Mouse (Mus musculus): ENCODE measurements around the gene Pik3r4. TPM values are rescaled to one million over a fixed set of nuclear protein-coding genes. Genes with fewer than 3 reads are reported as not detected.

Gene Pik3r4
- total RNA-seq, 4 experiments from 2014 or later, result 39.5 to 51.0 (median 45.9) TPM

DNA sequence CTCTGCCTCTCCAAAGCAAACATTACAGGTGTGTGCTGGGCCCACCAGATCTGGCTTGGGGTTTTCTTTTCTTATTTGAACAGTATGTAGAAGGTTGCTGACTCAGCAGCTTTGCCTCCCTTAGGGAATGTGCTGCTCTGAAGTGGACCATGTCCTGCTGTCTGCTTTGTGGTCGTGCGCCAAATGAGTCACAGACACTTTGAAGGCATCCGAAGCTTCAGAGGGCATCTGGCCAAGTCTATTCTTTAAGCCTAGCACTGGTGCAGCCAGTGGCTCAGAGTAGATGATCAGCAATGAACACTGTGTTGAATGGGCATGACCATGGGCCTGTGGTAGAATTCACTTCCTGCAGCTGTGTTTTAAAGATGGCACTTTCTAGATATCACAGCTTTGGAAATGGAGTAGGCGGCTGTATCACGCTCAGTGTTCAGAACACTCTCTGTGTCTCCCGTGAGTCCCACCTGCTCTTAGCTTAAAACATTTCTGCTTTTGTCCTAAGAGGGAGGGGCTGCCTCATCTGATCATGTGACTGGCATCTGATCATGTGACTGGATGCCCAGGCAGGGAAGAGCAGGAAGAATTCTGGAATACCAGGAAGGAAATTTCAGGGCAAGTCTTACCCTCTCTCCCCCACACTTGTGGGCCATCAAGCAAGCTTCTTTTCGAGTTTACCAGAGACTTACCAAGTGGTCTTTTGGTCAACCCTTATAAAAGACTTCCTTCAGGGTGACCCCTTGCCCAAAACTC, 54.2 kb downstream of the Pik3r4 start:
- DNase-seq (ENCODE audit: low spot score in 2 of 2), result no peak

DNA sequence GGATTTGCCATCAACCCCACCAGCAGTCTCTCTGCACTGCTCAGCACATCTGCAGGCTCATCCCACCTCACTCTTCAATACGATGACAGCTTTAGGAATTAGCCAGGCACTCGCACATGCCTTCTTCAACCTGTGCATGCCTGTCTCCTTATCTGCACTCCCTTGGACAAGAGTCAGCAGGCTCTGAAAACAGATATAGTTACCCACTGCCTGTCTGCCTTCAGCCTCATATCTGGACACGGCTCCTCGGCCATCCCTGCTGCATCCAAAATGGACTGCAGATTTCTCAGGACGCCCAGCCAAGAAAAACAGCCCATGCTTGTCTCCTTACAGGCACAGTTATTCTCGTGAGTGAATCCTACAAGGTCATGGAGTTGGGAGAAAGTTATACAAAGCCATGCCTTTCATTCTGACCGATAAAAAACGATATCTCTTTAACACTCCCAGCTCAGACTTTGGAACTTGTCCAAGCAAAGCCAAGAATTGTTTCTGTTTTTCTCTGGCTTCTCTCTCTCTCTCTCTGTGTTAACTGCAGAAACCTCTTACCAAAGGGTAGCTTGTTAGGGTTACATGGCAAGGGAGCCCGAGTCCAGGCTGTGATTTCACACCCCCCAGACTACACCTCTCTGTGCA, 55.1 kb downstream of the Pik3r4 start:
- DNase-seq (ENCODE audit: low spot score in 2 of 2), result no peak

DNA sequence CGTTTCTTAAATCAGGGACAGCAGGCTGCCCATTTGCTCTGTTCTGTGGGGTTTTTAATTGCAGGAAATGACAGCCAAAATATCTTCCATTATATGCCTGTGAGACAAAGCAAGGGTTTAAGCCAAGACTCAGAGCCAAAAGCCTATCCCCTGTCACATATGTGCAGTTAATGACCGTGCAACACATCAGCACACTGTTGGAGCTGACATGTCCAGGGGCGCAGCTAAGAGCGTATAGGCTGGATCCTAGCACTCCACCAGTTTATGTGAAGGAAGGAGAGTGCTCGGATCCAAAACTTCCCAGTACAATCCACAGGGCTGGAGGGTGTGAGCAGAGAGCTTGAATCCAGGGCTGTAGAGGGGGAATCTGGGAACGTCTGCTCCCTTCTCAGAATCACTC, 57.9 kb downstream of the Pik3r4 start:
- DNase-seq (ENCODE audit: low spot score in 2 of 2), result no peak

DNA sequence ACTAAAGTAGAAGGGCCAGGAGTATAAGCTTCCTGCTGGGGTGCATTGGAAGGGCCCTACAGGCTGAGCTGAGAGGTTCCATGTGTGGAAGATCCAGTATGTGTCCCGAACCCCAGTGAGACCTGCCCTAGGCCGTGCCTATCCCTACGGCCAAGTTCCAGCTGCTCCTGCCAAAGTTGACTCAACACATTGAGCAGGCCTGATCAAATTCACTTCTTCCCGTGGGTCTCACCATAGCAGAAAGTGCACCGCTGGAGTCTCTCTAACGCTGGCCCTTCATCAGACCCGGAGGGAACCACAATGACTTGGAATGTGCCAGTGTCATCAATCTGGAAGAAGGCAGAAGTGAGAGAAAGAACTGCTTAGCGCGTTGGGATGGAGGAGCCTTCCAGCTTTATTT, 59.2 kb downstream of the Pik3r4 start:
- no peak for DNase-seq (ENCODE audit: low spot score in 2 of 2)

DNA sequence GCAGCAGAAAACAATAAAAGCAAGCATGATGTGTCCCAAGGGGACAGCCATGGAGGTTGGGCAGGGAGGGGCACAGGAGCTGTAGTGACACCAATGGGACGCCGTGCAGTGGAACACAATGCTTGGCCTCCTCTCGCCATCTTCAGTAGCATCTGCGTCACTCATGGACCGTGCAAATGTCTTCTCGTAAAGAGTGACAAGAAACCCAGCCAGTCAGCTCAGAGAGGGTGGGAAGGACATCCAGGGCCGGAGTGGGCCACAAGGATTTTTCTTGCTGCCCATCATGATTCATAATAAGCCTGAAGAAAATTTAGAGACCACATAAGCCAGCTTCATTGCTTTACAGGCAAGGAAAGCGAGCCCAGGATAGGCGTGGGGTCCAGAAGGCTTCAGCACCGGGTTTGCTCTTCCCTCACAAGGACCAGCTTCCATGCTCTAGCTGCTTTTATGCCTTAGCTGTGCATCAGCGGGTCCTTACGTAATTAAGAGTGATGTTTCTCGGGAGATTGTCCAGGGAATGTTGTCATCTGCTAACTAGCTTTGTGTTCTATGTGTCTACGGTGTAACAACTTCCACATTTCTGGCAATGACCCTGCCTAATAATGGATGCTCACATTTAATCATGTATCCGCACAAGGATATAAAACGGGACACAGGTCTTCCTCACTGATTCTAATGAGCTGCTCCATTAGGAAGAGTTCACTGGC, 61.6 kb downstream of the Pik3r4 start:
- DNase-seq (ENCODE audit: low spot score in 2 of 2), result no peak

DNA sequence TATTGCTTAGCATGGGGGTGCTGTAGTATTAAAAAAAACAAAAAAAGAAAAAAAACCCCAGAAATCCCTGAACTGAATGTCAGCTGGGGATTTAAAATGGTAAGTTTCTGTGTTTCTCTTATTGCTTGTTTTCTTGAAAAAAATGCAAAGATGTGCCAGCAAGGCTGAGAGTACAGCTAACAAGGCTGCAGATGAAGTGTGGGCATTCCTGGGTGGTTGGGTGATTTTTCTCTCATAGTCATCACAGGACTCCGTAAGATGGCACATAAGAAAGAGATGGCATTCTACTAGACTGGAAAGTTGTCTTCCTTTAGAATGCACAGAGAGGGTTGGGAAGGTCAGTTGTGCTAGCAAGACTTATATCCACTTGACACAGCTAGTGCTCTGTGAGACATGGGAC, 62.2 kb downstream of the Pik3r4 start:
- DNase-seq (ENCODE audit: low spot score in 2 of 2), result no peak

DNA sequence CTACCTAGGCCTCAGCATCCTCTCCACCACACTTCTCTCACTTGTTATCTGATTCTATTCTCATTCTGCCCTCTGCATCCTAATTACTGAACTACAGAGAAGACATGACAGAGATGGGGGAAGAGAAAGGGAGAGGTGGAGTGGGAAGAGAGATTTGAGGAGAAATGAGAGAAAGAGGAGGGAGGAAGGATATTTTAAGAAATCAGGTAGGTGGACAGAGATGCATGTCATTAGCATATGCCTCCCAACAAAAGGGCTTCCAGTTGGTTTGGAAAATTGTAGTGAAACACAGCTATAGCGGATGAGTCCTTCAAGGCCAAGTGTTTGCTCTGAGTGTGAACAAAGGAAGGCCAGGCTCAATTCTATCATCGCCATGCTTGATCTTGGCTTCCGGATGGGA, 69.3 kb downstream of the Pik3r4 start:
- DNase-seq (ENCODE audit: low spot score in 2 of 2), result no peak

DNA sequence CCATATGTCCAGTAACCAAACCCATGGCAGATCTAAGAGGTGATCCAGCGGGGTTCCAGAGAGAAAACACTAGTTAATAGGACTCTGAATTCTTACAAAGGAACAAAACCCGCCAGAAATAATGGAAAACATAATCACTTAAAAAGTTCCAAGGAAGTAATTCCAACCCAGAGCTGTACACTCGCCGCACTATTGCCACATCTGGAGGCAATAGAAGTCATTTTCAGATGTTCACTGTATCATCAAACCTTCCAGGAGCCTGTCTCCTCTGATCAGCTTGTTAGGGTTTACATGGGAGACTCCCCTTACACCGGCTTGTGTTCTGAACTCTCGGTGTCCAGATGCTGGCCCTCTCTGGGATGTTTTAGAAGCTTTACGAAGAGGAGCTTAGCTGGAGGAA, 76.6 kb downstream of the Pik3r4 start:
- DNase-seq (ENCODE audit: low spot score in 2 of 2), result no peak

DNA sequence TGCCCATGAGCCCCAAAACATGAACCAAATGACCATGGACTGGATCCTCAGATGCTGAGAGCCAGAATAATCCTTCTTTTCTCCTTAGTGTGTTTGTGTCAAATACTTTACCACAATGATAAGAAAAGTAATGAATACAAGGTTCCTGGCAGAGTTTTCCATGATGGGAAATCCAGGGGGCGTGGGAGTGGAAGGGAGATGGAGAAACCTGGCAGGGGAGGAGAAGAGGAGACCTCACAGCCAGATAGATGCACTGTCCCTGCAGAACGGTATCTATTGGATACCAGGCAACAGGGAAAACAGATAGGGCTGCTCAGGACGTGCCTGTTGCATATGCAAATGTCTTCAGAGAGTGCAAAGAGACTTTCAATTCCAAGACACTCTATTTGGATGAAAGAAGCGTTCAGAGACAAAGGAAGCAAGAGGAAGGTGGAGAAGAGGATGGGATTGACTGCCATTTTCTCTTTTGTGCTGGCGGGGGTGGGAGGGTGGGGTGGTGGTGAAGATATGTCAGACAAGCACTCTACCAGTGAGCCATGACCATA, 77.1 kb downstream of the Pik3r4 start:
- no peak for DNase-seq (ENCODE audit: low spot score in 2 of 2)

DNA sequence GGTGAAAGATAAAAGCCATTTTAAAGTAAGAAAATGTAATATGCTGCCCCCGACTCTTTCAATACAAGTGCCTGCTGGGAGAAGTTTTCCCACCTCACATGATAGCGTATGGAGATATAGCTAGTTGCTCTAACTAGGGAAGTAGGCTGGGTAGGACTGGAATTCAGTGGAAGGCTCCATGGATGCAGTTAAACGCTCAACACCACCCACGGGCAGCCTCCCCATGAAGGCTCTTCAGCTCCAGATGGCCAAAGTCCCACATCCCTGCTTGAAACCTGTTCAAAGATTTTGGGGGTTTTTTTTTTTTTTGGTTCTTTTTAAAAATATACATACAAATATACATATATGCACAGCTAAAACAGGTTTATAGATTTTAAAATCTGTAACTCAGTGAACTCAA, 77.7 kb downstream of the Pik3r4 start:
- DNase-seq (ENCODE audit: low spot score in 2 of 2), result peak; percentile 26 to 56

DNA sequence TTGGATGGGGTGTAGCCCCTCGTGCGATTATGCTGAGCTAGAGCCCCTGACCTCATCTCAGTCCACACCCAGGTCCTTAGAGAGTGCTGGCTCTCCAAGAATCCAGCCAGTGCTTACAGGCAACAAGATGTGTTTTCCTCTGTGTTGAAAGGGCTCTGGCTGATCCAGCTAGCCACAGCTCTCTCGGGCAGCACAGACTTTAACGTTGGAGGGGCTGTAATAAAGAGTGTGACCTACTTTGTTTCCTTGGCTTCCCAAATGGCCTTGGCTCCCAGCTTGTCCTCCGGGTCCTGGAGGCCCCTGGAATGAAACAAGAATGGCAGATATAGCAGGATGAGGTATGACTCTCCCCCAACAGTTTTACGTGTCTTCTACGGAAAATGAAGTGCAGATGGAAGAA, 89.2 kb downstream of the Pik3r4 start:
- DNase-seq (ENCODE audit: low spot score in 2 of 2), result no peak

DNA sequence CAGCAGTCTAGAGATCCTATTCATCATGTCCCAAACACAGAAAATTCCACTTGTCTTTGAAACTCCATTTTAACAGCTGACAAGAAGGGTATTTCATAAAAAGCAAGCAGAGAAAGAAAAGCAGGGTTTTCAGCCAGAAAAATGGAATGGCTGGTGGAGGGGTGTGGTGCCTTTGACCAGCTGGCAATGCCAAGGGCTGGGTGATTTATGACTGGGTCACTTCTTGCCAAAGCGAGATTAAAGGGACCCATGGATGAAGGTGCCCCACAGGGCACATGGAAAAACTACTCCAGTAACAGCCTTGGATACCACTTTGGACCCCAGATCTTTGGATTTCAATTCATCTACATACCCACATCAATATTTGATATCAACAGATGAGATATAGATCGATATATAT, 91.9 kb downstream of the Pik3r4 start:
- no peak for DNase-seq (ENCODE audit: low spot score in 2 of 2)

DNA sequence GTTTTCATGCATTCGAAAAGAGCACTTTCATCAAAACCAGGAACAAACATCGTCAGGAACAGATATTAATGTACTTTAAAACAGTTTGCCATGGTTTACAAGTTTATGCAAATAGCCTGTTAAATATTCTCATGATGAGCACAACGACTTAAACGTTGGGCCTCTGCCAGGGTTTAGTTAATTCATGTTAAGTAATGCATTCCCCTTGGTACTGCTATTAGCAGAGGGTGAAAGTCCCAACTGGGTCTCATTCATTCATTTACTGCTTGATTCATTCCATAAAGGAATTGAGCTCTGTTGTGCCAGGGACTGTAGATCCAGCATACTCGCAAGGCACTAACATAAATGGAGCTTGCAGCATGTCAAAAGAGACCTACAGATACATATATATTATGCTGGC, 92.4 kb downstream of the Pik3r4 start:
- no peak for DNase-seq (ENCODE audit: low spot score in 2 of 2)

Other genes with a start within 250 kb of the Pik3r4 start
- gene Aste1, start 247.6 kb upstream of the Pik3r4 start, total RNA-seq (2022), result 10 to 100 TPM; 10.2 to 13.8 (median 12.3) TPM
- gene Nek11, start 247.5 kb upstream of the Pik3r4 start, total RNA-seq (2022), result 1 to 10 TPM; 1.7 to 2.3 (median 1.9) TPM
- 100 to 1,000 TPM; 215 to 254 (median 238) TPM for gene Atp2c1, start 115.7 kb upstream of the Pik3r4 start, total RNA-seq (2022)
- gene Col6a6, start 185.2 kb downstream of the Pik3r4 start, total RNA-seq (2022), result under 1 TPM; 0.43 to 0.74 (median 0.52) TPM